Mouse (Mus musculus) olfactory bulb, adult 2 months (tissue): ENCODE results near the gene Cspg4.

Experiments used
- CTCF ChIP-seq: fragments of 200-500 bp; IDR thresholded peaks from 2 replicates; pipeline ENCODE4 v1.5.1; 2012; ENCODE audit warnings: low read depth, mild to moderate bottlenecking, low read length, moderate library complexity; ENCODE audit not compliant: insufficient read depth
- POLR2A ChIP-seq: fragments of 200-500 bp; IDR thresholded peaks from 2 replicates; pipeline ENCODE4 v1.6.1; 2012; ENCODE audit warnings: mild to moderate bottlenecking, low read depth, low read length, moderate library complexity; ENCODE audit not compliant: insufficient read depth

DNA sequence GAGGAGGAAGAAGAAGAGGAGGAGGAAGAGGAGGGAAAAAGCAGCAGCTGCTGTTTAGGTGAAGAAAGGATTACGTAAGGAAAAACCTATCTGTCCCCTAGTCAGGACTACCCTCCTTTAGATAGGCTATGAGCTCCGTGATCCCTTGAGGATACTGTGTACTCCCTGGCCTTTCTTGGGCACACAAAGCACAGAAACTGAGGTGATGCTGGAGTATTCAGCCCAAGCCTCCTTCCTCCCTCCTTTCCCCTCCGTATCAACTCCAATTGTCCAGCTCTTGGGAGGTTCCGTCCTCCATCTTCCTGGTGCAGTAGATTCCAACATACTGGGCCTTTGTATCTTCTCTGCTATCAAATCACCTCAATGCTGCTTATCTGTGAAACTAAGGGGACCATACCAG lies 57.9 kb downstream of the Cspg4 start:
- no peak for TF ChIP-seq CTCF
- no peak for TF ChIP-seq POLR2A
